Mouse (Mus musculus): Measurements from ENCODE around the gene Hoxb7. TPM values are rescaled to one million over a fixed set of nuclear protein-coding genes. Genes with fewer than 3 reads are reported as not detected.

The Hoxb7 gene
- polyA plus RNA-seq, 1 experiment from 2014 or later: 98.7 TPM

- CTCF ChIA-PET: interaction anchor here (12.6 kb wide), 1 partner anchor 17 kb away, joined by 215 read pairs; the partner anchor contains the start of genes Hoxb5 and Hoxb6
- no peak for ATAC-seq
- no peak for DNase-seq (ENCODE audit: low read depth, low spot score)
- TF ChIP-seq CTCF (IDR thresholded peaks at IDR 0.05): no peak
- no peaks in the 10 kb centered on the region for H3K27me3 ChIP-seq
- in situ Hi-C loops (cut with MboI; ENCODE audit: low pct_unique_long_range_greater_than_20kb): no loop called here
- POLR2A ChIA-PET: interaction anchor here (0.5 to 42.9 kb wide), 10 partner anchors 8 to 463 kb away, joined by 3 to 1274 read pairs (median 4); partner anchors contain the start of genes Hoxb4, Hoxb5, Hoxb6 and Hoxb7
Measured at GRCm38 (mm10) chr11:96282795-96283430, 3.5 kb upstream of the Hoxb7 start.

DNA sequence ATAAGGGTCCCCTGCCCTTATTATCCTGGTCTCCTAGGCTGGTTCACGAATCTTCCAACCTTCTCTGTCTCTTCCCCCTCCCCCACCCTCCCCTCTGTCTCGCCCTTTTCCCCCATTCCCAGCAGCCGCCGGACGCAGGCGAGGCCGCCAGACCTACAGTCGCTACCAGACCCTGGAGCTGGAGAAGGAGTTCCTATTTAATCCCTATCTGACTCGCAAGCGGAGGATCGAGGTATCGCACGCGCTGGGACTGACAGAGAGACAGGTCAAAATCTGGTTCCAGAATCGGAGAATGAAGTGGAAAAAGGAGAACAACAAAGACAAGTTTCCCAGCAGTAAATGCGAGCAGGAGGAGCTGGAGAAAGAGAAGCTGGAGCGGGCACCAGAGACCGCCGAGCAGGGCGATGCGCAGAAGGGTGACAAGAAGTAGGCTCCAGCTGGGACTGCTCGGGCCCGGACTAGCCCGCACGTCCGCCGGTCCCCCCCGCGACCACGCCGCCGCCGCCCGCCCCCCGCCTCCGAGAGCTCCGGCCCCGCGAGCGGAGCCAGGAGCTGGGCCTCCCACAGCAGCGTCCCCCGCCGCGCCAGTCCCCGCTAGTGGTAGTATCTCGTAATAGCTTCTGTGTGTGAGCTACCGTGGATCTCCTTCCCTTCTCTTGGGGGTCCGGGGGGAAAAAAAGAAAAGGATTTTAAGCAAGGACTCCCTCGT is 2.2 kb upstream of the Hoxb7 start:
- no peak for DNase-seq (ENCODE audit: low read depth, low spot score)
- ChIA-PET POLR2A (interaction anchor here (0.6 to 42.9 kb wide), 11 partner anchors 9 to 1186 kb away, joined by 3 to 1274 read pairs (median 5); partner anchors contain the start of genes Hoxb4, Hoxb5, Hoxb6 and Hoxb7), CTCF (interaction anchor here (1.0 to 12.6 kb wide), 3 partner anchors 8 to 335 kb away, joined by 3 to 215 read pairs (median 3); partner anchors contain the start of genes Hoxb5 and Hoxb6)
- in situ Hi-C loops (cut with MboI; ENCODE audit: low pct_unique_long_range_greater_than_20kb): no loop called here
- TF ChIP-seq CTCF (IDR thresholded peaks at IDR 0.05): no peak
- H3K27me3 ChIP-seq: no peaks in the 10 kb centered on the region
- ATAC-seq: no peak

DNA sequence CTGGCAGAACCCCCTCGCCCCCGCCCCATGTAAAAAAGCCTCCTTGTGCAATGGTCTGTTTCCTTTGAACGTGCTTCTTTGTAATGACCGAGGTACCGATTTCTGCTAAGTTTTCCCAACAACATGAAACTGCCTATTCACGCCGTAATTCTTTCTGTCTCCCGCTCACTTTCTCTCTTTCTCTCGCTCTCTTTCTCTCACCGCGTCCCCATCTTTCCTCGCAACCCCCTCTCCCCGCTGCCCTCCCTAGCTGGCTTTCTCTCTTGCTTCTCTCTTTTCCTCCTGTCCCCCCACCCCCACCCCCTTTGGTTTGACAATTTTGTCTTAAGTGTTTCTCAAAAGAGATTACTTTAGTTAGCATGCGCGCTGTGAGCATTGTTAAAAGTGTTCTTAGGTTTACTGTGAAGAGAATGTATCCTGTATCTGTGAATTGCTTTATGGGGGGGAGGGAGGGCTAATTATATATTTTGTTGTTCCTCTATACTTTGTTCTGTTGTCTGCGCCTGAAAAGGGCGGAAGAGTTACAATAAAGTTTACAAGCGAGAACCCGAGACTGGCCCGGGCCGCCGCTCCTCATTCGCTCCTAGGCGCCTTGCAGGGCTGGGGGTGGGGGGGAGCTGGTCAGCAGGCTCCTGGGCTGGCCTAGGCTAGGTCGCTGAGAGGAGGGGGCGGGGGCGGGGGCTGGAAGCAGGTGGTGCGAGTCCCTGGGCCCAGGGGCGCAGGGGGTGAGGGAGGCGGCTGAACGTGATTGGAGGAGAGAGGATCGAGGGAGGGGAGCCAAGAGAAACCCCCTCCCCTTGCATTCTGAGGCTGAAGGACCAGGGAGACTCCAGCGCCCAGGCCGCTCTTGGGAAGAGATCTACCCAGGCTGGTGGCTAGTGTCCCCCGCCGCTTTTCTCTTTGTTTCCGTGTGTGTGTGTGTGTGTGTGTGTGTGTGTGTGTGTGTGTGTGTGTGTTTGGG is 1.4 kb upstream of the Hoxb7 start:
- no peak for DNase-seq (ENCODE audit: low read depth, low spot score)
- in situ Hi-C loops (cut with MboI; ENCODE audit: low pct_unique_long_range_greater_than_20kb): no loop called here
- ChIA-PET POLR2A (interaction anchor here (0.6 to 42.9 kb wide), 10 partner anchors 10 to 1187 kb away, joined by 3 to 1274 read pairs (median 6); partner anchors contain the start of genes Hoxb4, Hoxb5, Hoxb6 and Hoxb7), CTCF (interaction anchor here (0.6 to 12.6 kb wide), 4 partner anchors 9 to 335 kb away, joined by 3 to 215 read pairs (median 3); partner anchors contain the start of genes Hoxb5 and Hoxb6)
- TF ChIP-seq CTCF (IDR thresholded peaks at IDR 0.05): no peak
- no peak for ATAC-seq
- H3K27me3 ChIP-seq: no peaks in the 10 kb centered on the region

DNA sequence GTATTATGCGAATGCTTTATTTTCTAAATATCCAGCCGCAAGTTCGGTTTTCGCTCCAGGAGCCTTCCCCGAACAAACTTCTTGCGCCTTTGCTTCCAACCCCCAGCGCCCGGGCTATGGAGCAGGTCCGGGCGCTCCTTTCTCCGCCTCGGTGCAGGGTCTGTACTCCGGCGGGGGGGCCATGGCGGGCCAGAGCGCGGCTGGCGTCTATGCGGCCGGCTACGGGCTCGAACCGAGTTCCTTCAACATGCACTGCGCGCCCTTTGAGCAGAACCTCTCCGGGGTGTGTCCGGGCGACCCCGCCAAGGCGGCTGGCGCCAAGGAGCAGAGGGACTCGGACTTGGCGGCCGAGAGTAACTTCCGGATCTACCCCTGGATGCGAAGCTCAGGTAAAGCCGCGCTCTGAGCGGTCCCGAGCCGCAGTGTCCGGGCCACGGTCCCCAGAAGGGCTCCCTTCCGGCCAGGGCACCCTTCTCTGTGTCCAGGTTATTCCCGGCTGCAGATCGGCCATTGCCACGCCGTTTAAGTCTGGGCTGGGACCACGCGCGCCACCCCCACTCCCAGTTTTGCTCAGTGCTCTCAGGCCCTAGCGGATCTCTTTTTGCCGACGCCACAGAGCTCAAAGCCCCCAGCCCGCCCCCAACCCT is 439 bp downstream of the Hoxb7 start:
- DNase-seq (ENCODE audit: low read depth, low spot score) (no peak), ATAC-seq (no peak)
- ChIA-PET CTCF (interaction anchor here (1.3 to 1.4 kb wide), 3 partner anchors 8 to 31 kb away, joined by 3 to 4 read pairs (median 3); no protein-coding TSS in a partner anchor), POLR2A (interaction anchor here (0.9 to 42.9 kb wide), 7 partner anchors 2 to 333 kb away, joined by 3 to 1274 read pairs (median 4); partner anchors contain the start of genes Hoxb4, Hoxb5, Hoxb6 and Hoxb7)
- H3K27me3 ChIP-seq: no peaks in the 10 kb centered on the region
- in situ Hi-C loops (cut with MboI; ENCODE audit: low pct_unique_long_range_greater_than_20kb): no loop called here
- no peak for TF ChIP-seq CTCF (IDR thresholded peaks at IDR 0.05)

GRCm38 (mm10) chr11:96287411-96287810 is 988 bp downstream of the Hoxb7 start:
- no peak for DNase-seq (ENCODE audit: low read depth, low spot score)
- ChIA-PET POLR2A (interaction anchor here (0.6 to 42.9 kb wide), 10 partner anchors 1 to 333 kb away, joined by 3 to 1274 read pairs (median 4); partner anchors contain the start of genes Hoxb4, Hoxb5, Hoxb6 and Hoxb7), CTCF (interaction anchor here (0.9 to 1.4 kb wide), 4 partner anchors 8 to 334 kb away, joined by 3 to 4 read pairs (median 4); no protein-coding TSS in a partner anchor)
- no peaks in the 10 kb centered on the region for H3K27me3 ChIP-seq
- in situ Hi-C loops (cut with MboI; ENCODE audit: low pct_unique_long_range_greater_than_20kb): no loop called here
- ATAC-seq: no peak
- no peak for TF ChIP-seq CTCF (IDR thresholded peaks at IDR 0.05)

DNA sequence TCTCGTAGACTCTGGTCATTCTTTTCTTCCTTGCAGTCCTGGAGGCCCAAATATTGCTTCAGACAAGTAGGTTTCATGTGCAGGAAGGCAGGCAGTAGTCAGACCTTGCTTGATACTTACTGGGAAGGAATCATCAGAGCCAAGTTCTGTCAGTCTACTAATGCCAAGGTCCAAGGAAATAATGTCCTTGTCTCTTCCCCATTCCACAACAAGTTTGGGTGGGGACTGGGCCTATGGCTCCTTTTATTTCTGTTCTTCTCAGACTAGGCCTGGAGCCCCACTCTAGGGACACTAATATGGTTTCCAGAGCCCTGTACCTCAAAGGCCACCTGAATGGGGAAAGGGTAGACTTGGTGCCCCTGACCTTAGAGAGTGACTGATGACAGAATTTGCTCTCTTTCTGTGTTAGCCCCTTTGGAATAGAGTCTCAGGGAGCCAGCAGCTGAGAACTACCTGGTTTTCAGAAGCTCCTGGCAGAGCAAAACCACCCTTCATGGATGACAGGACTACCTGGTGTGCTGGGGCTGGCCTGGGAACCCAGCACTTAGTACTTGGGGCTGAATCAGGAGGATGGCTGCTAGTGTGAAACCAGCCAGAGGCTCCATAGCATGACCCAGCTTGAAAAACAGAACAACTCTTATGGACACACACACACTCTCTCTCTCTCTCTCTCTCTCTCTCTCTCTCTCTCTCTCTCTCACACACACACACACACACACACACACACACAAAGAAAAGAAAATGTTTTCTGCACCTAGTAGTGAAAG is 2.2 kb downstream of the Hoxb7 start:
- in situ Hi-C loops (cut with MboI; ENCODE audit: low pct_unique_long_range_greater_than_20kb): no loop called here
- H3K27me3 ChIP-seq: no peaks in the 10 kb centered on the region

DNA sequence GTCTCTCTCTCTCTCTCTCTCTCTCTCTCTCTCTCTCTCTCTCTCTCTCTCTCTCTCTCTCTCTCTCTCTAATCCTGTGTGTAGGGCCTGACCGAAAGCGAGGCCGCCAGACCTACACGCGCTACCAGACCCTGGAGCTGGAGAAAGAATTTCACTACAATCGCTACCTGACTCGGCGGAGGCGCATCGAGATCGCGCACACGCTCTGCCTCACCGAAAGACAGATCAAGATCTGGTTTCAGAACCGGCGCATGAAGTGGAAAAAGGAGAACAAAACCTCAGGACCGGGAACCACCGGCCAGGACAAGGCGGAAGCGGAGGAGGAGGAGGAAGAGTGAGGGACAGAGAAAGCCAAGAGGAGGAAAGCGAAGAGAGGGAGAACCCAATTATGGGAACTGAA is 2.9 kb downstream of the Hoxb7 start:
- no peaks in the 10 kb centered on the region for H3K27me3 ChIP-seq
- DNase-seq (ENCODE audit: low read depth, low spot score): no peak
- ATAC-seq: no peak
- ChIA-PET CTCF (interaction anchor here (1.1 to 21.6 kb wide), 2 partner anchors 10 to 331 kb away, joined by 3 to 215 read pairs; partner anchors contain the start of gene Hoxb8), POLR2A (interaction anchor here (0.6 to 42.9 kb wide), 3 partner anchors 1 to 610 kb away, joined by 3 to 1274 read pairs (median 1274); partner anchors contain the start of genes Hoxb4, Hoxb5, Hoxb6 and Hoxb7)
- no peak for TF ChIP-seq CTCF (IDR thresholded peaks at IDR 0.05)
- in situ Hi-C loops (cut with MboI; ENCODE audit: low pct_unique_long_range_greater_than_20kb): no loop called here

More for the DNA sequence above, 2.2 kb downstream of the Hoxb7 start:
- CTCF ChIA-PET: interaction anchor here (1.1 kb wide), 1 partner anchor 332 kb away, joined by 3 read pairs; no protein-coding TSS in a partner anchor
- POLR2A ChIA-PET: interaction anchor here (1.0 to 42.9 kb wide), 3 partner anchors 0 to 59 kb away, joined by 3 to 1274 read pairs (median 1274); partner anchors contain the start of genes Hoxb4, Hoxb5, Hoxb6 and Hoxb7
- TF ChIP-seq CTCF (IDR thresholded peaks at IDR 0.05): no peak
- DNase-seq (ENCODE audit: low read depth, low spot score): no peak
- ATAC-seq: no peak

- CTCF ChIA-PET: interaction anchor here (0.7 to 21.6 kb wide), 3 partner anchors 11 to 331 kb away, joined by 3 to 215 read pairs (median 3); partner anchors contain the start of gene Hoxb8
- H3K27me3 ChIP-seq: no peaks in the 10 kb centered on the region
- in situ Hi-C loops (cut with MboI; ENCODE audit: low pct_unique_long_range_greater_than_20kb): no loop called here
- TF ChIP-seq CTCF (IDR thresholded peaks at IDR 0.05): no peak
- DNase-seq (ENCODE audit: low read depth, low spot score) (no peak), ATAC-seq (no peak)
- POLR2A ChIA-PET: interaction anchor here (0.6 to 42.9 kb wide), 4 partner anchors 1 to 609 kb away, joined by 3 to 1274 read pairs (median 642); partner anchors contain the start of genes Hoxb4, Hoxb5, Hoxb6 and Hoxb7
Measured at GRCm38 (mm10) chr11:96289837-96290236, 3.4 kb downstream of the Hoxb7 start.
